Mouse (Mus musculus): ENCODE results near the gene Ddr2. TPM values are rescaled to one million over a fixed set of nuclear protein-coding genes. Genes with fewer than 3 reads are reported as not detected.
"Not testable (repeated sequence)": the region's sequence is repeated elsewhere in the genome, so short reads cannot be mapped to it uniquely, and the experiment has no call there.

Ddr2 gene
- total RNA-seq, 2 experiments from 2014 or later = 20.8 to 22.1 TPM

DNA sequence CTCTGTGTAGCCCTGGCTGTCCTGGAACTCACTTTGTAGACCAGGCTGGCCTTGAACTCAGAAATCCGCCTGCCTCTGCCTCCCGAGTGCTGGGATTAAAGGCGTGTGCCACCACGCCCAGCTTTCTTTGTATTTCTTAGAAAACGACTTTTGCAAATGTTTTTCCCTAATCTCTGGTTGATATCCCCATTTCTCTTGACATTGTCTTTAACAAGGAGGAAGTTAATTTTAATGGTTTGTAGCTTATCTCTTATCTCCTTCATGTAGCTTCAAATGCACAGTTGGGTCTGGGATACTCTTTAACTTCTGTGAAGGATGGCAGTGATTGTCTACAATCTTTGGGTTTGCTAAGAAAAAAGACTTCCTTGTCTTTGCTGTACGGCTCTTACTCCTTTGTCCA lies 7.7 kb downstream of the Ddr2 start:
- not testable (repeated sequence) for DNase-seq

DNA sequence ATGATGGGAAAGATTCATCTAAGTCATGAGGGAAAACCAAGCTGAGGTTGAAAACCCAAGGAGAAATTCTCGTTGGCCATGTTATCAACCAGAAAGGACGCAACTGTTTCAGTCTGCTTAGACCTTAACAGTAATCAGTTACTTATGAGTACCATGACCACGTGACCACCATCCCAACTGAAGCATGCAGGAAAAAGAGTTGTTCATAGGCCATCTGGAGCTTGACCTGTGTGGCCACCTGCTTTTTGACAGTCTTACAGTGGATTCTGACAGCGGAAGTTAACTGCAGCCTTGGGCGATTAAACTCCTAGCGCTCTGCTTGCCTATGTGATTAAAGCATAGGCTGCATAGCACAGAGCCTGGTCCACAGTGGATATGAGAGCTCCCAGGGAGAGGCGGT lies 23.9 kb downstream of the Ddr2 start:
- no peak for DNase-seq

DNA sequence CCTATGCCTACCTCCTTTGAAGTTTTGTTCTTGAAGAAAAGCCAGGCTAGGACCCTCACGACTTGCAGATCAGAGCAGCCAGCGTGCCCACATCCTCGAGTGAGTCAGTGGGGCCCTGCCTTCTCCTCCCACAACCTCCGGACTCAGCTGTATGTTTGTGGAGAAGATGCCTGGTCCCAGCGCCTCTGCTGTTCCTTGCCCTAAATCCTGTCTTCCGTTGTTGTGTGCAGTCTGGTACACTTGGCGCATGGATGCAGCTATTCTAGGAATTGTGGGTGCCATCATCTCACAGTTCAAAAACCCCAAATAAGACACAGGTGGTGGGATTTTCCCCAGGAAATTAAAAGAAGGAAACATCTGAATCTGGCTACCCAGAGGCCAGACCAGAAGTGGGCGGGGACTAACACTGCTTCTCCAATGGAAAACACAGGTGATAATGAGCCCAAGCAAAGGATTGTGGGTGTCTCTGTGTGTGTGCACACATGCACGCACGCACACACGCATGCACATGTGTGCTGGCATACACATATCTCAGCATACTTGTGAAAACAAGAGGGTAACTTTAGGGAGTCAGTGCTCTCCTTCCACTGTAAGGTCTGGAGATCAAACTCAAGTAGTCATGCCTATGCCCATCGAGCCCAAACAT lies 26.3 kb downstream of the Ddr2 start:
- DNase-seq = no peak

DNA sequence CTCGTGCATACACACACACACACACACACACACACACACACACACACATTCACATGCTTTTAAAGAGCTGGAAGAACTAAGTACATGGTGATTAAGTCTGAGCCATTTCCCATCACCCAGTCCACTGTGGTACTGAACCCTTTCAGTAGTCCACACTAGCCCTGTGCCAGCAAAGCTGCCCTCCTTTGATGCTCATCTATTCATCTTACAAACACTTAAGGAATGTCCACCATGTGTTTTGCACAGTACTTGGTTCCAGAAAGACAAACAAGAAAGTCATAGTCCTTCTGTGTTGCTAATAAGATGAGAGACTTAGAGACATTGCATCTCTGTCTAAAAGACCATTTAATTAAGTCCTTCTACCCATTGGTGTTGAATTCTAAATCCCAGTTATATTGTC lies 29.7 kb downstream of the Ddr2 start:
- no peak for DNase-seq

DNA sequence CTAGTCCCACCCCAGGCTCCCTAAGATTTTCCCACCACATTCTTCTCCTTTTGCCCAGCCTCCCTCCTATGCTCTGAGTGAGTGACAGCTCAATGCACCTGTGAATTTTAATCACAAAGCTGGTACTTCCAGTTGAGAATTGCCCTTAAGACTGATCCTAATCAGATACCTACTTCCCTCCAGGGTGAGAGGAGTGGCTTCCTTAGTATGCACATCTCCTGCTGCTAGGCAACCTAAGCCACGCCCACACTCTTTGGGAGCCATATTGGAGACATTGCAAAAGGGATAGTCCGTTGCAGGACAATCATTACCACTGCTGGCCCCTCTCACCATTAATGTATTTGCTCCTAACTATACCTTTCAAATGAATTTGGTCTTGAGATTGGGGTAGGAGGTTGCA lies 31.1 kb downstream of the Ddr2 start:
- DNase-seq = no peak

DNA sequence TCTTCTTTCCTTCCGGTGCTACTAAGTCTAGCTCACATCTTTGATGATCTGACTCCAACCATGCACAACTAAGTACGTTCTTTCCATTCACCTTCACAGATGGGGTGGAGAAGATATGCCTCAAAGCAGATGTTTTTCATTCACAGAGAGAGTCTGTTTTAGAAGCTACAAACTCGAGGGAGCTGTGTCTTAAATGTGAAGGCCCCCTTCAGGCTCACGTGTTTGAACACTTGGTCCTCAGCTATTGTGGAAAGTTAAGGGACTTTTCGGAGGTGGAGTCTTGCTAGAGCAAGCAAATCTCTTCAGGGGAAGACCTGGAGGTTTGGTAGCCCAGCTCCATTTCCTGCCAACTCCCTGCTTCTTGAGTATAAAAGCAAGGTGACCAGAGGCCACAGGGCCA lies 34.2 kb downstream of the Ddr2 start:
- no peak for DNase-seq

DNA sequence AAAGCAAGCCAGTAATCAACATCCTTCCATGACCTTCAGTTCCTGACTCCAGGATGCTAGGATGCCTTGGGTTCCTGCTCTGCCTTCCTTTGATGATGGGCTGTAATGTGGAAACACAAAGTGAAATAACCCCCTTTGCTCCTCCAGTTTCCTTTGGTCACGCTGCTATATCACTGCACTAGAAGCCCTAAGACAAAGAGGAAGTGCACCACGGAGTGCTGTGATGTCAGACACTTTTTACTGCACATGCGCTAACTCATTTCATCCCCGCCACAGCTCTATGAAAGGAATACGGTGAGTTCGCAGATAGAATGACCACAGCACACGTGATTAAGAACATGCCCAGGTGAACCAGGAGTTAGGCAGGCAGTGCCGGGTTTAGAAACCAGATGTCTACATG lies 36.8 kb downstream of the Ddr2 start:
- DNase-seq = no peak

DNA sequence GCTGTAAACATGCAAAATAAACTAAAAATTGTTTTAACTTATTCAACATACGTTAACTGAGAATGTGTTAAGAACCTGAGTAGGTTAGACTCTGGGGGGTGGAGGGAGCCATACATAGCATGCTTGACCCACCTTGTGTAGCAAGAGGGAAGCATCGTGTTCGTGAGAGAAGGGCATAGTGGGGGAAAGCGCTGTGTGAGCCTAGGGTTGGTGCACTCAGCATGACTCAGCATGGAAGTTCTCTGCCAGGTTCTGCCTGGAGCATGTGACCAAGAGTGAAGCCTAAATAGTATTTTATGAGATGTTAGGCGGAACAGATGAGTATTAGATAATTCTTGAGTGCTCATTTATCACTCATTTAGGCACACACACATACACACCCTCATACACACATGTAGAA lies 41.4 kb downstream of the Ddr2 start:
- DNase-seq = no peak

DNA sequence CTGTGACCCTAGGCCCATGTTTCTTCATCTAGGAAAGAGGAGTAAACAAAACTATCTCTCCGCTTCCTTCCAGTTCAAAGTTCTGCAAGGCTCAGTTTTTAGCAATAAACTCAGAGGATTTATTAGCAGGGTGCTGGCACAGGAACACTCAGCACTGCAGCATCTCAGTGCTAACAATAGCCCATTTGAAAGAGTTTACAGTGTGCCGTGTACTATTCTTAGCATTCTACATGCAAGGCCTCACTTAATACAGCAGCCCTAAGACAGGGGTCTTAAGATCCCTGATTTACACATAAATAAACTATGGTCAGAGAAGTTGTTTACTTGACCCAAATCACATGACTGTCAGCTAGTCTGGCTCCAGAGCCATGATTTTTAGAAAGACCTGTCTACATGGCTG lies 44.6 kb downstream of the Ddr2 start:
- DNase-seq = no peak

DNA sequence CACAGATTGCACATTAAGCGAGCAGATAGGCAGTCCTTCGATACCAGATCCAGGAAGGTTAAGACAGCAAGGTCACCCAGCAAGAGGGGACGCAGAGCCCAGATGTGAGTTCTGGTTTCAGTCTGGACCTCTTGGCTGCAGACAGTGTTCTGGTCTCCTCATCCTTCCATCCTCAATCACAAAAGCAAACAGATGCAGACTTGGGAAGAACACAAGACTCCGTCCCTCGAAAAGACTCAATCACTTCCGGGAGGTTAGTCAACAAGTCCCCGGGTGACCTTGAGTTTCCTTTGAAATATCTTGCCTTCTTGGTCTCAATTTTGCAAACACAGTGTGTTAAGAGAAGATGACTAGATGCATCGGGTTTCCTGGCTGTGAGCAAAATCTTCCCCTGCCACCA lies 45.6 kb downstream of the Ddr2 start:
- DNase-seq = peak; percentile 25 to 47

DNA sequence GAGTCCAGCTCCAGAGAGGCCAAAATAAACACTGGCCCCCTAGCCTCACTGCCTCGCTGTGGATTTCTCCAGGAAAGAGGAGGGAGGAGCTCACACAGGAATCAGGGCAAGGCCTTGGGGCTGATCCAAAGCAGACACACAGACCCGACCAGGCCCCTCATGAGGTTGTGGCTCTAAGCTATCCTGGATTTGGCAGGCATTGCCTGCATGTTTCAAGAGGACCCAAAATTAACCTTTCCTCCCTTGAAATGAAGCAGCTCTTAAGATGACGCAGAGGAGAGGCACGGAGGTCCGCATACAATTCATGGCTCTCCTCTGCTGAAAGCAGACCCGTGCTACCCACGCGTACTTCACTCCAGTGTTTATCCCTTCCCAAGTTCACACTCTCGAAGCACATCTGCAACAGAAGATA lies 46.5 kb downstream of the Ddr2 start:
- DNase-seq = peak; percentile 73 to 85

DNA sequence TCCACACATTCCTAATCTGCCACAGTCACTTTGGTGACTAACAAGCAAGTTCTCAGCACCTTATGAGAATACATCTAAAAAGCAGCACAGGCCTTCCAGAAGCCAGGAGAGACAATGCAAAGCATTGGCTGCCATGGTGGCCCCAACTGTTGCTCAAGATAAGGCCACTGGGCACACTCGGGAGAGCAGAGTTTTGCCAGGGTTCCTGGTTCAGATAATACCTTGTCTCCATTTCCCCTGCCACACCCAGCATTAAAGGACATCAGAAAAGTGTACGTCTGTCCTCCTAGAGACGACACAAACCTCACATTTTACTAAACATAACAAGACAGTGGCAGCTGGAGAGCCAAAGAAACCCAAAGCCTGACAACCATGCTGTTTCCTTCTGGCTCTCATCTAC lies 50.3 kb downstream of the Ddr2 start:
- no peak for DNase-seq

DNA sequence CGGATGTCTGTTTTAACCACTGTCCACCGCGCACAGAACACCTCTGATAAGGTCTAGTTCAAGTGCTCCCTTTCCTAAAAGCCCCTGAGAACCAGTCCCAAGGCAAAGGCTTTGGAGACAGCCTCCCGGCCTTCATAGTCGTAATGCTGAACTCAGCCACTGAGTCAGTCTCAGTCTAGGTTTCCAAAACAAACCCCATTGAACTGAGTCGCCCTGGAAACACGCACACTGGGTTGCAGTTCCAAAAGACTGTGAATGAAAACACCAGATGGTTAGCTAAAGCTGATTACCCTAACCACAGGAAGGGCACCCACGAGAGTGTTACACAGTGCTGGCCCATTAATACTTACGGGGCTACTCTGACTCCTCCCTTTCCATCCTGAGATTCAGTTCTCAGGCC lies 51.2 kb downstream of the Ddr2 start:
- DNase-seq = peak; percentile 26 to 49

DNA sequence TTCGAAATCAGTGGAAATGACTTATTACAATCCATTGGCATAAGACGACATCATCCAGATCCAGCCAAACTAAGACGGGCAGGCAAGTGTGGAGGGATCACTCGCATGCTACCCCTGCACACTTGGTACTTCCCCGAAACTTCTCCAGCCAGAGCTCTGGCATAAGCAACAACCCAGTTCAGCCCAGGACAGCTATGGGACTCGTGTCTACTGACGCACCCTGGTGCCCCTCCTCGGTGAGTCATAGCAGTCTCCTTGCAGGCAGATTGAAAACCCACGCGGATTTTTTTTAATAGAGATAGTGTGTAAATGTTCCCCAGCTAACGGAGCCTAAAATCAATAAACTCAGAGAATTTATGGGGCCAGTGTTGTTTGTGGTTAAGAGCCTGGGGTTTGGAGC lies 52.5 kb downstream of the Ddr2 start:
- DNase-seq = peak; percentile 47 to 71

DNA sequence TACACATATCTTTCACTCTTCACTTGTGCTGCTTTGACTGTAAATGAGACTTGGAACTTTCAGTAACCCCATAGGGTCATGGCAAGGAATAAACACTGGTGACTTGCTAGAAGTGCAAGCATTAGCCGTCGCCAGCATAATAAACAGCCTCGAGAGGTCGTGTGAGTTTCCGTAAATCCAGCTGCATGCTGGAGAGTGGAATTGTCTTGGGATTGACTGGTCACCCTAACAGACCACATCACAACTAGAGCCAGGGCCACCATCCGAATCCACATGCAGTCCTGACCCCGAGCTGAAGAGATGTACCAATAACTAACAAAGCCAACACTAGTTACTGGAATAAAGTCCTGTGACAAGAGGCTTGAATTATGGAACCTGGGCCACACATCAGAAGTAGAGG lies 53.0 kb downstream of the Ddr2 start:
- peak; percentile 34 to 37 for DNase-seq

DNA sequence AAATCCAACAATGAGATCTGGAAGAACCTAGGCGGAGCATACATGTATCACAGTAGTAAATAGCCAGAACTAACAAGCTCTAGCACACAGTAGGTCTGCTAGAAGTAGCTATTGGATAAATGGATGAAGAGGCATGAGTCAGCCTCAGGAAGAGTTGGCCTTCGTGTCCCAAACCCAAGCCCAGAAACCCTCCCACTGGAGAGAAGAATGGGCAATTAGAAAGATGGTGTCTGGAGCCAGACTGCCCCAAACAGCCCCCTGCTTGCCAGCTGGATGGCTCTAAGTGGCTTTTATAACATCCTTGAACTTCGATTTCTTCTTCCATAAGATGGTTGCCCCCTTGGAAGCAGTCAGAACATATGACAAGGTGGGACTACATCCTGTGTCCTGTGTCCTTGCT lies 53.6 kb downstream of the Ddr2 start:
- DNase-seq = no peak

DNA sequence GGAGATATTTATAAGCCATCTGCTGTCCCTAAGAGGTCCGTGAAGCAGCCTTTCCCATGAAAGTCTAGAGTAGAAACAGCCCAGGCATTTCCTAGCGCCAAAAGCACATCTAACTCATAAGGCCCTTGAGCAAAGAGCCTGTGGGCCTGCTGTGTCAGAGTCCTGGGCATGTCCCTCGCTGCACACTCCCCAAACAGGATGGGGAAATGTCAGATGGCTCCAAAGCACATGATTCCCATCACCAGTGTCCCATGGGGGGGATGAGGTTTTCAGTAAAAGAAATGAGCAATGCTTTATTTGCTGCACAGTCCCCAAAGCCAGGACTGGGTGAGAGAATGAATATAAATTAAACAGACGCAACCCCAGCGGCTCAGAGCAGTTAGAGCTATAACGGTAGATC lies 54.3 kb downstream of the Ddr2 start:
- peak; percentile 78 to 88 for DNase-seq

DNA sequence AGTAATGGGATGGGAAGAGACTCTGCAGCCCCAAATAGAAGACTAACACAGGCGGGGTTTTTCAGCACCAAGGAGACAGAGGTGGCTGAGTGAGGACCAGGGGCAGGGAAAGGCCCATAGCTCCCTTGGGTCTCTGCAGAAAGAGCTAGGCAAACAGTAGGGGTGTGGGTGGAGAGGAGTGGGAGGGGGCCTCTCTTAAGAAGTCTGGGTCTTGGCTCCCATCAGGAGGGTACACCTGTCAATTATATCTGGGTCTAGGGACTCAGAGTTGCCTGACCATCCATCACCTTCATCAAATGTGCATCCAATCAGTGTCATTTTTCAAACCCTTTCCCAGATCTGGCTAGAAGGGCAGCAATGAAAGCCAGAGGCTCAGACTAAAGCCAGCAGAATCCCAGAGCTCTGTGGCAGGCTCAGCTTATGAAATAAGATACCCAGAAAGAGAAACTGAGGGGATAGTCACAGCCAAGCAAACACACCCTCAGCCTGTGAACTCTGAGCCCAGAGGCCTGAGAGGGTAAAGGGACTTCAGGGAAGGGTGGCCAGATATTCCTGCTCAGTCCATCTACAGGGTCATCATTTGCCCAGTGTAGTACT lies 58.0 kb downstream of the Ddr2 start:
- no peak for DNase-seq

DNA sequence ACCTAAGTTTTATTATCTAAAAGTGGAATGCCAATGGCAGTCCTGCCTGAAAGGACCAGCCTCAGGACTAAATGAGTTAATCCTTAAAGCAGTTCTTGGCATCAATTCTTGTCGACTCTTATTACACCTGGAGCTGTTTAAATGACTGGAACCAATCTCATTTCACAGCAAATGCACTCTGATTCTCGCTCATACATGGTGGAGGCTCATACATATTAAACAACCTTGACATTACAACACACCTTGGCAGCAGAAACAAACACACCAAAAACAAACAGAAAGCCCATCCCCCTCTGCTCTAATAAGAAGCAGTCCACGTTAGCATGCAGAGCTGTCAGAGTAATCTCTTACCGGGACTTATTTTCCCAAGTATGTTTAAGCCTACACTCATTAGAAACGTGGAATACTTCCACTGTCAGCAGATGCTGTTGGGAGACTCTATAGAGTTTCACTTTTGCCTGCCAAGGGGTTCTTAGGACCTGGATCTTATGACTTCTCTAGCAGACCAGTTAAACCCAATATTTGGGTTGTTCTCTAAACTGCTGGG lies 58.9 kb downstream of the Ddr2 start:
- no peak for DNase-seq

DNA sequence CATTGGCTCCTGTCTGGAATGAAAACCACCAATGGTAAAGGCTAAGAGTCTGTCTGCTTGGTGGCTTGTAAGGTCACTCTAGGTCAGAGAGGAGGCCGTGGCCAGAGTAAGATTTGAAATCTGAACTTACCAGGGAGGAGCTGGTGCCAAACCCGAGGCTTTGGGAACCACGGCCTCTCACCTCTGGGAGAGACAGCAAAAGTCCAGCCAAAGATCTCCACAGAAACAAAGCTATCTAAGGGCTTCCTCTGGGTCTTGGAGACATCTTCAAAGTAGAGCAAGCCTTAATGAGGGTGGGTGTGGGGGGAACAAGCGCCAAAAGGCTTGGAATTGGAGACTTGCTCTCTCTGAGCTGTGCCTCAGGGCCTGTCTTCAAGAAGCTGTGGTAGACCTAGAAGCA lies 62.1 kb downstream of the Ddr2 start:
- DNase-seq = no peak

DNA sequence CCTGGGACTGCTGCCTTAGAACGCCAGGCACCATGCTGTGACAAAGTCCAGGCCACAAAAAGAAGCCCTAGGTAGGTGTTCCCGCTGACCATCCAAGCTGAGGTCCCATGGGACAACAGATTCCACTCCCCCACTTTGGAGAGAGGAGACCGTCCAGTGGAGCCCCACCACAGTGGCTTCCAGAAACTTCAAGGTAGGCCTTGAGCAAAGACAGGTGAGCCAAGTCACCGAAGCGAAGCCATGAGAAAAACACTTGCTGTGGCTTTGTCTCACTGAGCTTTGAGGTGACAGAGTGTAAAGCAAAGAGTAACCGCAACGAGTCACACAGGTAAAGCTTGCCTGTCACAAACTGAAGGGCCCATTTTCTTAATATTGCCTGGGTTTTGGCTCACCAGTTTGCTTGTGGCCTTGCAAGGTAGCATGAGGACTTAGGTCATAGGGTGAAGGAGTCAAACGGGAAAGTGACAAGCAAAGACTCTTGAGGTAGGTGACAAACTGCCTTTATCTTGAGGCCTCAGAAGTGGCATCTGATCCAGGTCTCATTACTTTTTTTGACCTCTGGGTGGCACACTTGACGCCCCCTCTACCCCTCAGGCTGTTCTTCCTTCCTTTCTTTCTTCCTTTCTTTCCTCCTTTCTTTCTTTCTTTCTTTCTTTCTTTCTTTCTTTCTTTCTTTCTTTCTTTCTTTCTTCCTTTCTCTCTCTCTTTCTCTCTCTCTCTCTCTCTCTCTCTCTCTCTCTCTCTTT lies 65.7 kb downstream of the Ddr2 start:
- no peak for DNase-seq

DNA sequence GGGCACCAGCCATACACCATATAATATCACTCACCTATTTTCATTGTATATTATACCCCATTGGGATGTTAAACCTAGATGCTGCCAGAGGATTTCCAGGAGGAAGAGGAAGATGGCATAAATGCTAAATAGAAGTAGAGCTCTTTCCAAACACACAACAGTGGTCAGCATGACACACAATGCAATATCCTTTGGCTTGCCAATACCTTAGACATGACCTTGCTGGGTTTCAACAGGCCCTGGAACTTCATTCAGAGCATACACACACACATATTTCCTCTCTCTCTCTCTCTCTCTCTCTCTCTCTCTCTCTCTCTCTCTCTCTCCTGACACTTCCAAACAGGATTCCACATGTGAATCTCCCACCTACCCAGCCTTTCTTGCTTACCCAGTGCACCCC lies 66.8 kb downstream of the Ddr2 start:
- no peak for DNase-seq

DNA sequence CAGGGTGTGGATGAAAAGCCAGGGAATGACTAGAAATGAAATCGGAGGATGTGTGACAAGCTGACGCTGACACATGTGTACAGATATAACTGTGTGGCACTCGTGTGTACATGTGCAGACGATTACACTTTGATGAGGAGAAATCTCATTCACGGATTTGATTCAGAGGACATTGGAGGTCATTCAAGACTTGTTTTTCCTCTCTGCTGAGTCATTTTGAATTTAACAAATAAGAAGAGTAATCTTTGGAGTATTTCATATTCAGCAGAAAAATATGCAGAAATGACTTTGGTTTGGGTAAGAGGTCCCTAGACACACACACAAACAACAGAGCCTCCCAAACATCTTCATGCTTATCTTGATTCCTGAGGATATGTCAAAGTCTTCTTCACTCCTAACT lies 67.6 kb downstream of the Ddr2 start:
- DNase-seq = no peak

DNA sequence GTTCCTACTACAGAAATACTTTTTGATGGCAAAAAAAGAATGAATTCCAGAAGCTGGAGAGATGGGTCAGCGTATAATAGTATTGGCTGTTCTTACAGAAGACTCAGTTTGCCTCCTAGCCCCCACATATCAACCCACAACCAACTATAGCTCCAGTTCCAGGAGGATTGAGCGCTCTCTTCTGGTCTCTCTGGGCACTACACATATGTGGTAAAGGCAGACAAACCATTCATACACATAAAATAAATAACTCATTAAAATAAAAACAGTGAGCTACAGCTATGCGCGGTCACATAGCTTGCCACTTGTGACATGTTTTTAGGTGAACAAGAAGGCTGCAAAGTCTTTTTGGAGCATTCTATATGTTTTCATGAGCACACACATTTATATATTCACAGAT lies 71.2 kb downstream of the Ddr2 start:
- no peak for DNase-seq

Data from heart, adult 18-20 months (tissue).